Mouse (Mus musculus): ENCODE results near the gene Cdhr5.

DNA sequence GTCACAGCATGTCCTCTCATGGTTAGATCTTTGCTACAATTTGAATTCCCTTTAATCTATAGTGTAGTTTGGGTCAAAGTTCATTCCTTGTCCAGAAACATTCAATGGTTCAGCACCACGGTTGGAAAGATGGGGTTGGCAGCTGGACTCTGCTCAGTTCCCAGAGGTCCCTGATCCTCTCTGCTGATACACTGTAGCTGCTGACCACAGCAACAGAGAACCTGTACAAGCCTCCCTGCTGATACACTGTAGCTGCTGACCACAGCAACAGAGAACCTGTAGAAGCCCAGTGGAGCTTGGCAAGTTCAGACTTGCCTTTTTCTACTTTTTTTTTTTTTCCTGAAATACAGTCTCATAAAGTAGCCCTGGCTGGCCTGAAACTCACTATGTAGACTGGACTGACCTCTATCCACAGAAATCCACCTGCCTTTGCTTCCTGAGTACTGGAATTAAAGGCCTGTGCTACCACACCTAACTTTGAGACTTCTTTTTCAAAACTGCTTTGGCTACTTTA, 41.1 kb upstream of the Cdhr5 start:
- TF ChIP-seq CTCF (IDR thresholded peaks at IDR 0.05; ENCODE audit: insufficient read depth, low read depth, low read length) (no peak), POLR2A (IDR thresholded peaks at IDR 0.05; ENCODE audit: insufficient read depth, low read depth, low read length) (no peak)

Data from olfactory bulb, adult 2 months (tissue).